Mouse (Mus musculus): ENCODE results near the gene Gm20937. TPM values are rescaled to one million over a fixed set of nuclear protein-coding genes. Genes with fewer than 3 reads are reported as not detected.

Gm20937 gene
- not detected for total RNA-seq (2023)

GRCm38 (mm10) chrY:68294798-68295197 is at the start of gene Gm20937:
Gene Gm20937, minus strand, starts transcription at chrY:68294898.

Other genes starting within 250 kb of the Gm20937 start
- gene Gm20816, start 243.1 kb upstream of the Gm20937 start, total RNA-seq (2023), result not detected

Measured in monocyte, adult 59 days (primary cell).